Mouse (Mus musculus) cerebellum, postnatal 36 days (tissue): ENCODE measurements around the gene Sgcd.
A peak's percentile ranks its signal among the peaks of the same experiment; 100 is the strongest.
"Not testable (repeated sequence)": the region's sequence is repeated elsewhere in the genome, so short reads cannot be mapped to it uniquely, and the experiment has no call there.

ENCODE experiments used
- DNase-seq, 2 experiments: peaks; one replicate each; pipeline ENCODE4 v3.0.0; 2021 to 2022; ENCODE audit warnings: mixed read lengths in 2 of 2

The Sgcd gene

DNA sequence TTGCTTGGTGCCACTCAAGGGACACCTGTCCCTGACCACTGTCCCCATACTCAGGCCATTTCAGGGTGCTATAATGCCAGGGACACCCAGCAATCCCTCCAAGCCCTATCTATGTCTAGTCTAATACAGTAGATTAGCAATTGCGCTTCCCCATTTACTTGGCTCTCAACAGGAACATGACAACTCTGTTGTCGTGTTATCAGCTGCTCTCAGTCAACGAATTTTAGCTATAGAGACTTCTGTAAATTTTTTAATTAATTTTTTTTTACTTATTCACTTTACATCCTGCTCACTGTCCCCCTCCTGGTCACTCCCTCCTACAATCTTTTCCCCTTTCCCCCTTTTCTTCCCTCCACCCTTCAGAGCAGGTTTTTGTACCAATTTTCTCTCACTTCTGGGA lies 542.4 kb downstream of the Sgcd start:
- DNase-seq, result no peak

DNA sequence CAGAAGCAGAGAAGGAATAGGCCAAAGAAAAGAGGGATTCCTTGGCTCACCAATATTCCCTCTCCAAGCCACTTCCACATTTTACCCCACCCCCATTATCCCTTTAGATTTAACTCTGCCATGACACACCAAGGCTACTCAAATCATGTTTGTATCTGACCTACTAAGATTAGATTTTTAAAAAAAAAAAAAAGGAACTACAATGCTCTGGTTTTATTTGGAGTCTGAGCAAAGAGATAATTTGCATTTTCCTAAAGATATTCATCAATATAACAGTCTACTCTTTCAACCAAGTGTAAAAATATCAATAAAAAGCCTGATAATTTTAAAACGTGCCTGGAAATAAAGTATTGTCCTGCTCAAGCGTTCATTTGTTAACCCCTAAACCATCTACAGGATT lies 543.1 kb downstream of the Sgcd start:
- no peak for DNase-seq

DNA sequence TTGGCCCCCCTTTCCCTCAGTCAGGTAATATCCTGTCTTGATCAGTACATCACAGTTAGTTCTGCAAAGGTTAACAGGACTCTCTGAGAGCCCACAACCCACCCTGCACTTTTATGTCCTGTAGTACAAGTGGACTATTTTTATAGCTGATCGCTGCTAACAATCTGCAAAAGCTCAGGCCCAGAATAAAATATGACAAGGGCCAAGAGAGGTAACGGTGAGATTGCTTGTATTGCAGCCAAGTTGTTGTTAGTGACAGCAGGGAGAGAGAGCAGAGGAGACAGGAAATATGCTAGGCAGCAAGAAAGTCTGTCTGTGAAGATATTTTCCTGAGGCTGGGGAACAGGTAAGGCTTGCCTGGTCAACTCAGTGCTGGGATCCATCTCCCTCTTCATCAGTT lies 546.5 kb downstream of the Sgcd start:
- no peak for DNase-seq

DNA sequence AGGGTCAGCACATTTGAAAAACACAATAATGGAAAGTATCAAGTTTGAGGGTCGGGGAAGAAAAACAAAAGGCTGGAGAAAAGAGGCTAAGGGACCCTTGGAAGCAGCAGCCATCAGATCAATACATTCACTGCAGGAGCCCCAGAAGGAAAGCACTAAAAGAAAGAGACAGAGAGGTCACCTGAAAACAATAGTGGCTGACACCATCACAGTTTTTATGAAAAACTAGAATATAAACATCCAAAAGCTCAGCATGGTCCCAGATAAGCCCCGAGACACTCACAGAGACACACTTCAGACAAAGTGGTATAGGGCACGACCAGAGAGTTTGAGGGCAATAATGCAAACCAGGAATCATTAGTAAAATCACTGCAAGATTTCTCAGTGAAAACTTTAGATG lies 589.2 kb downstream of the Sgcd start:
- DNase-seq, result no peak

DNA sequence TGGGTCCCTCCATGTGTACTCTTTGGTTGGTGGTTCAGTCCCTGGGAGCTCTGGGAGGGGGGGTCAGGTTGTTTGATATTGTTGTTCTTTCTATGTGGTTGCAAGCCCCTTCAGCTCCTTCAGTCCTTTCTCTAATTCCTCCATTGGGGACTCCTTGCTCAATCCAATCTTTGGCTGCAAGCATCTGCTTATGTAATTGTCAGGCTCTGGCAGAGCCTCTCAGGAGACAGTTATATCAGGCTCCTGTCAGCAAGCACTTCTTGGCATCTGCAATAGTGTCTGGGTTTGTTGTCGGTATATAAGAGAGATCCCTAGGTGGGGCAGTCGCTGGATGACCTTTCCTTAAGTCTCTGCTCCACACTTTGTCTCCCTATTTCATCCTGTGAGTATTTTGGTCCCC lies 598.0 kb downstream of the Sgcd start:
- not testable (repeated sequence) for DNase-seq

DNA sequence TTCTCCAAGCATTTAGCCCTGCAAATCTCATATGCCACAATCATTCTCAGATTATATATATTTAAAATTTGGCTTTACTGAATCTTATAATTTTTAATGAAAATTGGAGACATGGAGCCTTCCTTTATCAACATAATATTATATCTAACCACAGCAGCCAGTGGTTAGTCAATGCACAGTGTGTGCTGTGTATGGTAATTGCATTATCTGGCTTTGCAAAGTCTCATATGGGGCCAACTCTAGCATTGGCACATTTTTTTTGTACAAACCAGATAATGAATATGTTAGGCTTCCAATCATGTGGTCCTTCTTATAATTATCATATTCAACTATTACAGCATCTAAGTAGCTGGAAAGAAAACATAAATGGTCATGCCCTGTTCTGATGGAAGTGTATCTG lies 599.4 kb downstream of the Sgcd start:
- no peak for DNase-seq

DNA sequence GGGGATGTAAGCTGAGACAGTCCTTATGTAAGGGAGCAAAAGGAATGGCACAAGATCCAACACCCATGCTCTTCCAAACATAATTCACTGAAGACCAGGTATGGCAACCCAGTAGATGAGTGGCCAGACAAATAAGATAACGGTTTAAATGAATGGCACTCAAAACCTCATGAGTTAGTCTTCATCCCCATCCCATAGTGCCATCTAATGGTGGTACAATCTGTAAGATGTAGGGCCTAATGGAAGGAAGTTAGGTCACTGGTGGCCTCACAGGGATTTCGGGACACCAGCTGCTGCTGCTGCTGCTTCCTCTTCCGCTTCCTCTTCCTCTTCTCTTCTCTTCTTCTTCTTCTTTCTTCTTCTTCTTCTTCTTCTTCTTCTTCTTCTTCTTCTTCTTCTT lies 601.0 kb downstream of the Sgcd start:
- DNase-seq, result no peak

DNA sequence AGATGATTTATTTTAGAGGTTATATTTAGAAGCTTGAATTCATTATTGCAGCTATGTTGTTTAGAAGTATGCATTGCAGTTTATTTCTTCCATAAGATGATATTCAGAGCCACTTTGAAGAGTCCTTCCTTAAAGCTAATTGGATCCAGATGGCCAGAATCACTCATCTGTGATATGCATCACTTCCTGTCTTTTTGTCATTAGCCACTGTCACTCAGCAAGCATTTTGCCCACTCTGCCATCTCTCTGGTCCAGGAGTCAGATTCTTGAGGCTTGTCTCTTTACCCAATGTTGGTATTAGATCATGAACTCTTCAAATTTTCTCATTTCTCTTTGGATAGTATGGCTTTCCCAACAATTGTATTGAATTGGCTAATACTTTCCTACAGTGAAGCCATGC lies 602.6 kb downstream of the Sgcd start:
- DNase-seq, result no peak

DNA sequence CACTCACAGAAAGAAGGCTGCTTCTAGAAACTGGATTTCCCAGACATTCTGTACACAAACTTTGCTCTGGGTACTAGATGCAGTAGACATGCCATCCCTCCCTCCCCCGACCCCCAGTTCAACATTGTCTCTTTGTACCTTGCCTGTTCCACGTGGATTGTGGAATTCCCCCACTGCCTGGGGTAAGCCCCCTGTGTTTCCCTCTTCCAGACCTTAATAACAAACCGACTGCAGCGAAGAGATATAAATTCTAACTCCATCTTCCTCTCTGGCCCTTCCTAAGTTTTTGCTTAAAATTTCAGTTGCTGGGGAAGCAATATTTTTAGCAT lies 609.2 kb downstream of the Sgcd start:
- no peak for DNase-seq

DNA sequence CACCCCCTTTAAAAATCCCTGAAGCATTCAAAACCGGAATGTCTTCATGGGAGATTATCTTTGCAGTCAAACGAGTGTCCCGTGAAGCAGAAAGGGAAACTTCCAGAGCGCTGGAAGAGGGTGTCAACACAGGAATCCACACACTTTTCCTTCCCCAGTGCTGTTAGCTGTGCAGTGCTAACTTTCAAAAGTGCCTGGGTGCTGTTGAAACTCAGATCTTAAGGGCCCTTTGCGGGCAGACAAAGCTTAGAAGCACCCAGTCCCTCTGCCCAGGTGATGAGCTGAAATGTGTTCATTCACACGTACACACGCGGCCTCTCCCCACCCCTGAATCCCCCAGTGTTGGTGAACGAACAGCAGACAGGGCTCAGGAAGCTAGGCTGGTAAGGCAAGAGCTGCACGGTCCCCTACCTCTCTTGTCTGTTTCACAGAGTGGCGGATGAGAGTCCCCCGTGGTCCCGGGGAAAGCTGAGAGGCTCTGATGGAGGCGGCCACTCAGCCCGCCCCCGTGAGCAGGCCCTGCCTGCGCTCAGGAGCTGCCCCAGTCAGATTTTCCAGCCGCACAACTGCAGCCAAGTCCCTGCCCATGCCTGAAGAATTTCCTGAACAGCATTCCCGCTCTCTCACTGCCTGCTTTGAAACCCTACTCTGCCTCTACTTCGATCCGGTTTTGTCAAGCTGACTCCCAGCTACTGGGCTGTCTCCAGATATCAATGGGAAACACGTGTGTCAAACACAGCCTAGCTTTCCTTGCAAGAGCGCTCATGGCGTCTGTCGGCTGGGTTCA lies 609.7 kb downstream of the Sgcd start:
- DNase-seq, result peak; percentile 1 to 2

DNA sequence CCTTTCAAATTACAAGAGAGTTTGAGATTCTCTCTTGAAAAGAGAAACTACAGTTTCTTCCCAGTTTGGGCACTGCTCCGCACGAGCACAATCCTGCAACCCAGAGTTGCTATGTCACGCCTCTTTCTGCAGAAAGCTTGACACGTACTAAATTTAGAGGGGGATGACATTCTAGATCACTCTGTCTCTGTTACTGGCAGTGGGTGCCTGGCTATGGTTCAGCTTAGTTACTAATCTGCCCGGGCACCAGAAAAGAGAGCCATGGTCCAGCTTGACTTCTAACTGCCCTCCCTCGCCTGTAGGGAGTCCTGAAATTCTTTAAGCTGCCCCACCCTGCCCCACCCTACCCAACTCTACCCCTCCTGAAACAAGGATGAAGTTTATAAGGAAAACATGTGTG lies 611.3 kb downstream of the Sgcd start:
- DNase-seq, result no peak

DNA sequence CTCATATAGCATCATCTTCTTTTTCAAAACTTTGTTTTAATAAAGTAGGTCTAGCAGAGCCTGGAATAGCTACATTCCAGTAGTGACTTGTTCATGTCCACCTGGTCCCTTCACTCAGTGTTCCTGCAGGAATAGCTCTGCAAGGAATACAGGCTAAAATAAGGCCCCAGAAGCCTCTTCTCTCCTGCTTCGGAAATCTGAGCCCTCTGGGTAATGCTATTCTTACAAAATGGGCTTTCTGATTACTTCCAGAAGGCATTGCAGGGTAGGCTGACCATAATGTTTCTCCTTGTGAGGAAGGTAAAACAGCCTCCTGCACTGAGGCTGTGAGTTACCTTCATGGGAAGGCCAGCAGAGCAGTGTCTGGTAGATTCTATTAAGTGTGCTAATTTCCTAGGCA lies 611.9 kb downstream of the Sgcd start:
- no peak for DNase-seq

DNA sequence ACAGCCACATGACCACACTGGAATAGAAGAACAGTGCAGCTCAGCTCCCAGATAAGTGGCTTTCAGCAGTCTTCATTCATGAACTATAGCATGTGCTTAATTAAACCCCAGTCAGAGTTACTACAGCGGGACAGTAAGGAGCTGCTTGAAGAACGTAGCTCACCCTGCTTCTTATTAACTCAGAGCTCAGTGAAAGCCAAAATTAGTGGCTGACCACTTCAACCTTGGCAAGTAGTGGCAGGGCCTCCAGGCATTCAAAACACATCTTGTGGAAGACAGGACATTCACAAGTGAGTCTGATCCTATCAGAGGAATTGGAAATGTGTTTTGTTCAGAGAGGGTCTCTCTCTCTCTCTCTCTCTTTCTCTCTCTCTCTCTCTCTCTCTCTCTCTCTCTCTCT lies 617.2 kb downstream of the Sgcd start:
- no peak for DNase-seq

DNA sequence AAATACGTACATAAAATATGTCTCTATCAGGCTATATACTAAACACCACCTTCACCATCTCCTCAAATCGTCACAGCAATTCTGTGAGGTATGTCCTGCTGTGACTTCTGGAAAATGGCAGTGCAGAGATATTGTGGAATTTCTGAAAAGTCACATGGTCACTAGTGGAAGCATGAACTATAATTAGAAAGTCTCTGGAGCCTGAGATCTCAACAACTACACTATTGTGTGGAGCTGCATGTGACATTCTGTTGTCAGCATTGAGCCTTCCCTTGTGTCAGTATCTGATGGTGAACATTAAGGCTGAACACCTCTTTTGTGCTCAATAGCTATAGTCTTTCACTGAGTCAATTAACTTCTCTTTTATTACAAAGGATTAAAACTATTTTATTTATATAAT lies 637.2 kb downstream of the Sgcd start:
- DNase-seq, result no peak

DNA sequence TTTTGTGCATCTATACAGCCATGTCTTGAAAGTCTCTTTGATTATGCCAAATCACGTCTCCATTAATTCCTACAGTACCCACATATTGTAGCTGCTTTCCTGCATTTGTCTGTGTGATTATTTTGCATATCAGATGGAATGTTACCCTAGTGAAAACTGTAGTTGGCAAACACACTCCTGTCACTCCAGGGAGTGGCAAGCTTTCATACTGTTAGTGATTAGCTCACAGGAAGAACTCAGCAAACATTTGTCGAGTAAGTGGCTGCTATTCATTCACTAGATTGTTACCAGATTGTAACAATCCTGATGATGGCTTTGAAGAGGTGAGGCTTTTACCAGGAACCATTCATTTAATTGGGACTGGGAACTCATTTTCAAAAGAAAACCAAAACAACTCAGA lies 645.3 kb downstream of the Sgcd start:
- no peak for DNase-seq

DNA sequence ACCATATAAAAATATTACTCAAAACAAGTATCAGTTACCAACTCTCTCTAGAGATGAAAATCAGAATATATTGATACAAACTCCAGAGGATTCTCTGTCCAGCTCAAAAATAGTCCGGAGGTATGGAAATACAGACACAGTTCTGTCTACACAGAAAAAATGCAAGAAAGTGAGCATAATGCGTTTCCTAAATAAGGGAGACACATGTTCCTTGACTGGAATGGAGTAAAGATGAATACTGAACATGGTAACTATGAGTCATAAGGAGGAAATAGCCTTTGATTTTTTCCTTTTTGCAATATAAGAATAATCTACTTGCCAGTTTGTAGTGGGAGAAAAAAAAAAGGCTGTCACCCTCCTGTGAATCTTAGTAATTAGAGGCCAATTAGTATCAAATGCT lies 655.1 kb downstream of the Sgcd start:
- no peak for DNase-seq

DNA sequence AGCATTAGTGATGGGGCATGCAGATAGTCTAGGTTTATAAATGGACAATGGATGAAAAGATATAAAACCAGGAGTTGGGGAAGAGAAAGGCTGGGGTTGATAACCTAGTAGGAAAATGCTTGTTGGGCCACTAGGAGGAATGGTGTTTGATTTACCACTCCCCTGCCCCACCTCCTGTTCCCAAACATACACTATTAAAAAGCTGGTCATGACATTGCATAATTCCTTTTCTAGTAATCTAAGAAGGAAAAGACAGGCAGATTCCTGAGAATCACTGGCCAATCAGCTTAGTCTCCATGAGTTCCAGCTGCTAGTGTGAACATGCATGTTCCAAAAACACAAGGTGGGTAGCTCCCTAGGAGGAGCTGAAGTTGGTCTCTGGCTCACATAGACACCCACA lies 683.2 kb downstream of the Sgcd start:
- no peak for DNase-seq

DNA sequence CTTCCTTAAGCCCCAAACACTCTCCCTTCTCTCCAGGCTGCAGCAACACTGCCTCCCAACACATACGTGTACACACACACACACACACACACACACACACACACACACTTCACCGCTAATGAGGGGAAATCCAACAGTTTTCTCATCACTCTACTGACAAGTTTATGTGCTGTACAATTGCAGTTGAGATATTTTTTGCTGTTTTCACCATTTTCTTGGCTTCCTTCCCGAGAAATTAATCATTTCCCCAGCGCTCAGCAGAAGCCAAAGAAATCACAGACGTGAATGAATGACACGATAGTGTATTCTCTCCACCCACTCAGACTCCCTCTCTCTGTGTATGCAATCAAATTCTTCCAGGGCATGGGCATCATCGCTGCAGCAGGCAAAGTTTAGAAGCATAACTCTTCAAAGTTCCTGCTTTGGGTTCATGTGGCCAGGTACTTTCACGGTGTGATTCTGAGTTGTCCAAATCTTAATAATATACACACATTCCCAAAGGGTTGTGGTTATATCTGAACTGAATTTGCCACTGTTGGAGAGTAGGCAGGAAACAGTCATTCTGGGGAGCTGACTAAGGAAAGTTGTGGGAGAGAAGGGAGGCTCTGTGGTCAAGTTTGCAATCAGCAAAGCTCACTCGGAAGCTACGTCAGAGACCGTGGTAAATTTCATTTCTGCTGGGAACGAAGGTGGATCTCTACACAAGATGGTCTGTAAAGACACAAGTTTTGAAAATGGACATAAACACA lies 683.9 kb downstream of the Sgcd start:
- no peak for DNase-seq

DNA sequence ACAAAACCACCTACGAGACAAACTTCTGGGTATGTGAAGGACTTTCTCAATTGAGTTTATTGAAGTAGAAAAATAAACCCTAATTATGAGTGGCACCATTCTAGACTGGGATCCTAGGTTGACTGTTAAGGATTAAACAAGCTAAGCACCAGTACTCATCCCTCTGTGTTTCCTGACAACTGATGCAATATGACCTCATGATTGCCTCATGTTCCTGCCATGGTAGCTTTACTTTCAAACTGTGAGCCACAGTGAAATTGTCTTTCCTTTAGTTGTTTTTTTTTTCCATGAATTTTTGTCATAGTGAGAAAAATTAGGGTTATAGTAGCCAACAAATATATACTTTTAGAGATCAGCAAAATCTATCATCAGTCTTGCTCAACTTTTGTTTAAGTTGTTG lies 689.0 kb downstream of the Sgcd start:
- DNase-seq, result no peak

DNA sequence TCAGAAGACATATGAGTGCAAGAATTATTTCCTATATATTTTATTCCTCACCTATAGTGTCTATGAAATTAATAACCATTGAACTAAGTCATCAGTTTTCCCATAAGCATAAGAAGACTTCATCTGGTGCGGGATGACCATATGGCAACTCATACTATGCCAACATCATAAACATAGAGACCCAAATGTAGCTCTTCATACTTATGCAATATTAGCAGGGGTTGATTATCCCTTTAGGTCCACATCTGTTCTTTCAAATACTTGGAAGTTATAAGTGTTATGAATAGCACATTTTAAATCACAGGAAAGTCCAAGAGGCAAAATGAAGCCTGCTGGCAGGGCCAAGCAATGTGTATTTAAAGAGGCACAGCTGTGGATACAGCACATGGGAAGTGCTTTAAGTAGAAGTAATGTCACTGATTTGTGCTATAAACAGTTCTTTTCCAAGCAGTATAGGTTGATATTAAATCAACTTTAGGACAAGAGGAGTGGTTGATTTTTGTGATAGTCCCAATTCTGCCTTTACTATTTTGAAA lies 690.9 kb downstream of the Sgcd start:
- DNase-seq, result no peak

DNA sequence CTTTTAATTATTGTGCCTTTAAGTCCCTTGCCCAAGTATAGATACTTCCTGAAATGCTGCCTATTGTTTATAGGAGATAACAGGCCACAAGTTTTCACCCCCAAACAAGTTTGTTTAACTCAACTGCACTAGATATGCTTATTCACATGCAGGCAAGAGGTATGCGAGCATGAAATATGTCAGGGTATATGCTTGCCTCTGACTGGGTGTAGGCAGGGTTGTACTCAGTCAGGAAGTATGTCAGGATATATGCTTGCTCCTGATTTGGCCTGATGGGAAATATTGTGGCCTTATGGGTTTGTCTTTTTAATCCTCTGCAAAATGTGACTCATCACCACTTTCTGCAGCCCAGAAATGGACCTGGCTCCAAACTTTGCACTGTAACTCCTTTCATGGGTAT lies 694.0 kb downstream of the Sgcd start:
- no peak for DNase-seq

DNA sequence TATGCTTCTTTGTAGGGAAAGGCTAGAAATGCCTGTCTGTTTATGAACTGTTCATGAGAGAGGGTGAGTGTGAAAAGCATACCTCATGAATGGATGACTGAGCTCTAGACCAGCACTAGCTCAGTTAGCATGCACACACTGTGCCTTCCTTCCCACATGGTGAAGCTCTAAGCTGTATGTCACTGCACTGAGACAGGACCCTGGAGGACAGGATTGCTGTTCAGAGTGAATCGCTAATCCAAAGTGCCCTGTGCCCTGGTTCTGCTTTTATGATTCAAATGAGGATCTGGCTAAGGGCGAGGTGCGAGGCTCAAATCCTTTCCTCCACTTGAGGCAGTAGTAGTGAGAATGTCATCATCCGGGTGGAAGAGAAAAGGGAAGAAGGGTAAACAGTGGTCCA lies 712.2 kb downstream of the Sgcd start:
- DNase-seq, result no peak

DNA sequence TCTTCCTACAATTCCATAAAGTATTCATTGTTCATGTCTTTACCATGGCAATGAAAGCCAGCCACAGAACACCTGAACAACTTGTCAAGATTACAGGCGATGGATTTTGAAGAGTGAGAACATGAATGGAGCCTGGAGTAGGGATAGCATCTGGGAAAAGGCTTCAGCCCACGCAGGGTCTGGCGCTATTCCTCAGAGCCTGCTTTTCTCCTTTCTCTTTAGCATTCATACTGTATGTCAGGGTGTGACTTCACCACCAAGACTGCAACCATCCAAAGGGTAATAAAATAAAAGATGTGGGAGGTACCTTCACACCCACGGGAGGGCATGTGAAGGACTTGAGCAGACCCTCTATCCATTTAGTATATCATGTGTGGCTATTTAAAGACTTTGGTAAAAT lies 720.2 kb downstream of the Sgcd start:
- no peak for DNase-seq

DNA sequence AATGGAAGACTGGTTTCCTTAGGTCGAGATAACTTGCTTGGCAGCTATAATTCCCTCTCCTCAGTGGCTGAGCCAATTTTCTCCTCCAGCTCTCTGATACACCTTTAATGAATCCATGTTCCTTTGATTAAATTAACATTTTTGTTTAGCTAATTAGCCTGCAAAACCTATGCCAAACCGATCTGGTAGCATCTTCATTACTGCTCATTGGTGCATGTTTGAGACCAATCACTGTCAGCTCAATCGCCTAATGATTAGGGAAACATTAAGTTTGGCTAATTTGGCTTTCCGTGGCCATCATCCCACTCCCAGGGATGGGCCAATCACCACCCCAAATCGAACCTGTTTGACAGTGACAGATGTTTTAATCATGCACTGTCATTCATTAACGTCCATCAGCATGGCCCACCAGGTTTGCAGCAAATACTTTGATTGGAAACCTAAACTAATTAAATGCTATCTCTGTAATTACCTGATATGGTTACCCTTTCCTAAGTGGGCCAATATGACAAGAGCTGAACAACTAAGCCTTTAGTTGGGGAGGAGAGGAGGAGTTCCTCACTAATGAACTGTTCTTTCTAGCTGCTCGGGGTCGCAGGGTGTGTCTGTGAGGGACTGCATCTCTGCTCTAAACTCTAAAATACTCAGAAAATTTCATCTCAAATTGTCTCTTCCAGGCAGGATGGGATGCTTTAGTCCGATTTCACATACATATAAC lies 724.3 kb downstream of the Sgcd start:
- DNase-seq, result no peak
